8 mouse cellular contexts compared by ENCODE assay signal in genomic region chr16:18617370-18618065, GRCm38 (mm10). TPM values are rescaled to one million over a fixed set of nuclear protein-coding genes. Genes with fewer than 3 reads are reported as not detected.
DNase-seq lines count a peak whose midpoint lies in the region; ATAC-seq lines count a peak whose summit lies in the region.

No protein-coding gene starts in this region.

- H3K9me3 ChIP-seq in hindbrain, embryonic 13.5 days = no peaks in the 10 kb centered on the region

- peaks cover 28% of the 10 kb centered on the region for H3K4me1 ChIP-seq in hindbrain, embryonic 13.5 days (replicated peaks)

- peak overlapping the region; percentile 43; the same call in 1 of the 2 replicates for H3K9ac ChIP-seq in hindbrain, embryonic 13.5 days

- ATAC-seq in hindbrain, embryonic 13.5 days (ENCODE audit: low FRiP score) = peak; percentile 36; the same call in 1 of the 2 replicates

- H3K4me2 ChIP-seq in hindbrain, embryonic 13.5 days = peak overlapping the region; percentile 58

- peak overlapping the region; percentile 28 for H3K4me3 ChIP-seq in hindbrain, embryonic 13.5 days

- no peak overlapping the region for H3K27ac ChIP-seq in hindbrain, embryonic 13.5 days

- 3% methylated on average over 27 of the region's 27 CpGs for WGBS in hindbrain, embryonic 13.5 days

- H3K36me3 ChIP-seq in hindbrain, embryonic 13.5 days = peaks cover 21% of the 10 kb centered on the region

- peaks cover 76% of the 10 kb centered on the region for H3K27me3 ChIP-seq in hindbrain, embryonic 13.5 days

- peak; percentile 93 for DNase-seq in NIH3T3 (ENCODE audit: low read depth)
- peak; percentile 94 to 95 for DNase-seq in cerebellum, postnatal 10 days
- DNase-seq in frontal cortex, postnatal 14 days (ENCODE audit: low spot score in 2 of 2) = peak; percentile 76 to 91
- peak; percentile 92 for DNase-seq in layer of hippocampus, postnatal 14 days (ENCODE audit: low spot score in 2 of 2)
- DNase-seq in lung, postnatal 25 days (ENCODE audit: low spot score) = peak; percentile 88
- peak; percentile 96 for DNase-seq in retina, embryonic 14.5 days (ENCODE audit: low spot score)
- peak; percentile 94 for DNase-seq in thymus, postnatal 4 days

RNA-seq across cellular contexts. Expression of gene Gp1bb, which starts 4.7 kb away (rescaled TPM):
- polyA plus RNA-seq in hindbrain, embryonic 13.5 days (2015; fragmentation: Nextera tagmentation; extraction: Ambion mirVana) = 11.2 and 11.9 TPM in 2 replicates
- total RNA-seq in layer of hippocampus, postnatal 14 days (2021) = 1 to 10 TPM; 2.1 to 3.0 TPM

RNA-seq across cellular contexts. Expression of gene Gm49601, which starts 8.7 kb away (rescaled TPM):
- 19.3 and 21.0 TPM in 2 replicates for polyA plus RNA-seq in hindbrain, embryonic 13.5 days (2015; fragmentation: Nextera tagmentation; extraction: Ambion mirVana)
- total RNA-seq in layer of hippocampus, postnatal 14 days (2021) = 100 to 1,000 TPM; 138 to 159 TPM

RNA-seq across cellular contexts. Expression of gene Sept5, which starts 12.2 kb away (rescaled TPM):
- polyA plus RNA-seq in hindbrain, embryonic 13.5 days (2015; fragmentation: Nextera tagmentation; extraction: Ambion mirVana) = 169 and 176 TPM in 2 replicates
- total RNA-seq in layer of hippocampus, postnatal 14 days (2021) = 100 to 1,000 TPM; 605 to 622 TPM

RNA-seq across cellular contexts. Expression of gene Tbx1, which starts 27.0 kb away (rescaled TPM):
- 0.99 and 1.7 TPM in 2 replicates for polyA plus RNA-seq in hindbrain, embryonic 13.5 days (2015; fragmentation: Nextera tagmentation; extraction: Ambion mirVana)
- 1 to 10 TPM; 1.2 to 1.5 TPM for total RNA-seq in layer of hippocampus, postnatal 14 days (2021)
